Mouse (Mus musculus) limb, embryonic 10.5 days (tissue): ENCODE results near the gene Traf3. TPM values are rescaled to one million over a fixed set of nuclear protein-coding genes. Genes with fewer than 3 reads are reported as not detected.

Source experiments
- polyA plus RNA-seq: library from polyadenylated mRNA; unstranded; fragments of >200 nt; fragmentation: Nextera tagmentation; extraction: Ambion mirVana; gene quantifications from 2 replicates; pipeline ENCODE4 v1.2.1, GENCODE M21; 2016

The Traf3 gene
- polyA plus RNA-seq, 1 experiment from 2014 or later: 10.9 TPM

Other genes with a start within 250 kb of the Traf3 start
- 15.2 and 17.2 TPM in 2 replicates for gene Ankrd9, start 187.3 kb upstream of the Traf3 start, polyA plus RNA-seq
- gene Rcor1, start 127.0 kb upstream of the Traf3 start, polyA plus RNA-seq: 7.9 and 9.1 TPM in 2 replicates
- not detected in 2 replicates for gene 4930595D18Rik, start 18.1 kb downstream of the Traf3 start, polyA plus RNA-seq
- gene Amn, start 104.7 kb downstream of the Traf3 start, polyA plus RNA-seq: 0.30 and 0.33 TPM in 2 replicates
- 30.4 and 32.0 TPM in 2 replicates for gene Cdc42bpb, start 211.3 kb downstream of the Traf3 start, polyA plus RNA-seq
- gene Lbhd2, start 240.4 kb downstream of the Traf3 start, polyA plus RNA-seq: not detected in 2 replicates